Mouse (Mus musculus) v-Abl transformed pro-B cells (cell line): ENCODE measurements at regions not wholly inside any gene's neighbourhood (a gene's known extent, or its start where the extent isn't known, plus 50 kb on each side); places are given as distances from the start of the nearest gene placed in this dataset.
"Not testable (repeated sequence)": the region's sequence is repeated elsewhere in the genome, so short reads cannot be mapped to it uniquely, and the experiment has no call there.

ENCODE experiments used
- in situ Hi-C, 2 experiments: fragments of 400-800 bp; cut with MboI; formaldehyde crosslinking; loops; one replicate each; pipeline ENCODE4 v1.15.1; 2025; ENCODE audit not compliant: unreplicated experiment in 2 of 2

- in situ Hi-C loops = no loop called here
These were observed 831.3 kb downstream of the Pla2g4a start for GRCm38 (mm10) chr1:149129767-149130287.

- in situ Hi-C loops = no loop called here
These were observed 832.0 kb downstream of the Pla2g4a start for GRCm38 (mm10) chr1:149129138-149129537.

GRCm38 (mm10) chr1:149127709-149128108 is 833.4 kb downstream of the Pla2g4a start:
- in situ Hi-C loops = no loop called here

GRCm38 (mm10) chr1:149103396-149103795 is 857.7 kb downstream of the Pla2g4a start:
- in situ Hi-C loops = no loop called here

GRCm38 (mm10) chr1:149097426-149097825 is 863.7 kb downstream of the Pla2g4a start:
- in situ Hi-C loops = no loop called here

GRCm38 (mm10) chr1:149074681-149075080 is 886.4 kb downstream of the Pla2g4a start:
- in situ Hi-C loops = no loop called here

- in situ Hi-C loops = no loop called here
These were observed 891.5 kb downstream of the Pla2g4a start for GRCm38 (mm10) chr1:149069570-149069969.

GRCm38 (mm10) chr1:149063011-149063410 is 898.1 kb downstream of the Pla2g4a start:
- in situ Hi-C loops = not testable (repeated sequence)

GRCm38 (mm10) chr1:149038188-149038967 is 922.7 kb downstream of the Pla2g4a start:
- in situ Hi-C loops = no loop called here

- in situ Hi-C loops = no loop called here
These were observed 932.8 kb downstream of the Pla2g4a start for GRCm38 (mm10) chr1:149028316-149028715.

GRCm38 (mm10) chr1:149021734-149022133 is 939.4 kb downstream of the Pla2g4a start:
- in situ Hi-C loops = no loop called here

- in situ Hi-C loops = no loop called here
These were observed 939.8 kb downstream of the Pla2g4a start for GRCm38 (mm10) chr1:149021273-149021672.

GRCm38 (mm10) chr1:149014559-149014958 is 946.5 kb downstream of the Pla2g4a start:
- in situ Hi-C loops = no loop called here

GRCm38 (mm10) chr1:149010767-149011166 is 950.3 kb downstream of the Pla2g4a start:
- in situ Hi-C loops = no loop called here

GRCm38 (mm10) chr1:149000092-149000491 is 961.0 kb downstream of the Pla2g4a start:
- in situ Hi-C loops = no loop called here

- in situ Hi-C loops = loop anchor here (5.0 kb wide), 1 partner anchor 306 kb away; no protein-coding TSS in a partner anchor
These were observed 967.5 kb downstream of the Pla2g4a start for GRCm38 (mm10) chr1:148993586-148993985.

GRCm38 (mm10) chr1:148977377-148977776 is 983.7 kb downstream of the Pla2g4a start:
- in situ Hi-C loops = no loop called here

GRCm38 (mm10) chr1:148965358-148965757 is 995.7 kb downstream of the Pla2g4a start:
- in situ Hi-C loops = no loop called here

GRCm38 (mm10) chr1:148934366-148934765 is 1026.7 kb downstream of the Pla2g4a start:
- in situ Hi-C loops = no loop called here

GRCm38 (mm10) chr1:148924506-148924905 is 1036.6 kb downstream of the Pla2g4a start:
- in situ Hi-C loops = no loop called here

- in situ Hi-C loops = no loop called here
These were observed 1044.0 kb downstream of the Pla2g4a start for GRCm38 (mm10) chr1:148917062-148917461.

GRCm38 (mm10) chr1:148912819-148913218 is 1048.3 kb downstream of the Pla2g4a start:
- in situ Hi-C loops = no loop called here
